Mouse (Mus musculus) induced T-regulatory cell, adult 2 months (primary cell): ENCODE measurements around the gene Fryl.
"Not testable (repeated sequence)": the region's sequence is repeated elsewhere in the genome, so short reads cannot be mapped to it uniquely, and the experiment has no call there.

ENCODE experiments used
- DNase-seq: peaks from one replicate; pipeline ENCODE4 v3.0.0-alpha.2; 2012; ENCODE audit warnings: low read depth

Gene Fryl

DNA sequence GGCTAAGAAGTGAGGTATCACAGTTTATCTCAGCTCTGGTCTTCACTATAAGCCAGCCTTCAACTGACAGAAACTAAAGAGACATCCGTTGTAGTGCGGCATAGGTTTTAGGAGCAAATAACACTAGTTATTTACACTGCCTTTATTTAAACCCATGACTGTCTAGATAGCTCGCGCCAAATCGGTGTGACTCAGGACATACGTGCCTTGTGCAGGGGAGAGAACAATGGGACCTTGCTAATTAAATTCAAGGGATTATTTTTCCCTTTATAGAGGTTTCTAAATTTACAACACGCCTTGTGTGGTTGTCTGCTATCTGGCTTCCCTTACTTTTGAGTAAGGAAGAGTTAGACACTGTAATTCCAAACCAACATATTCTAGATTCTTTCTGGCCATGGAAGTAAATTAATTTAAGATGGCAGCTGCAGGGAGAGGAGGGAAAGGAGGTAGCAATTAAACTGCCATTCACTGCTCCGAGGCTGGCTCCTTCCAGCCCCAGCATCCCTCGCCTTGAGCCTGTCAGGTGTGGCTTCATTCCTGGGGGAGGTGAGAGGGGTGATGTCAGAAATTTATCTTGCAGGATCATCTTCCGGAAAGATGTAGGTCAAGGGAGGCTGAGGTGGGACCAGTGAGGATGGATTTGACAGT, 154.0 kb downstream of the Fryl start:
- no peak for DNase-seq

DNA sequence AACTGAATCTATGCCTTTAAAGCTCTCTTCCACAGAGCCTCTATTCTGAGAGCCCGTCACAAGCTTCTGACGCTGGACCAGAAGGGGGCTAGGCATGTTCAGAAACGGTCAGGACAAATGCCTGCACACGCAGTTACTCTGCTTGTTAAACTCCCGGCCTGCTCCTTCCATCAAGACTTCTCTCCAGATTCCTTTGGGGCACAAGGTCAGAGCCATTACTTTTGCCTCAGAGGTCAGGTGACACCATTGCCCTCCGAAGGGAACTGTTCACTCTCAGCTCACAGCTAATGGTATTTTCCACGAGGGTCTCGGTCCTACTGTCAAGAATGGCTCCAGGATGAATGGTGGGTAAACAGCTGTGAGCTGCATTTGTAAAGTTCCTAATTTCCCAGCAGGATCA, 164.2 kb downstream of the Fryl start:
- no peak for DNase-seq

DNA sequence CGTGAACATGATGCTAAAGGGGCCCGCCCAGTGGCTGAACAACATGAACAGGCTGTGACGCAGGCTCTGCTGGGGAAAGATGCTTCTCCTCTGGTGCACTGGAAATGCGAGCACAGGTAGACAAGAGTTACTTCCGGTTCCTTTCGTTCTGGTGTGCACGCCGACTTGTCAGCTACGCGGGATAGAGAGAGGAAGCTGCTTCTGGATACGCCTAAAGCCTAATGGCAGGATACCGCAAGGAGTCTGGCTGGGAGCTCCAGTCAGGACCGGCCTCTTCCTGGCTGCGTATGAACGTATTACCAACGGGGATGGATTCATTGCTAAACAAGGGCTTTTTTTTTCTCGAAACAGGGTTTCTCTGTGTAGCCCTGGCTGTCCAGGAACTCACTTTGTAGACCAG, 167.3 kb downstream of the Fryl start:
- no peak for DNase-seq

DNA sequence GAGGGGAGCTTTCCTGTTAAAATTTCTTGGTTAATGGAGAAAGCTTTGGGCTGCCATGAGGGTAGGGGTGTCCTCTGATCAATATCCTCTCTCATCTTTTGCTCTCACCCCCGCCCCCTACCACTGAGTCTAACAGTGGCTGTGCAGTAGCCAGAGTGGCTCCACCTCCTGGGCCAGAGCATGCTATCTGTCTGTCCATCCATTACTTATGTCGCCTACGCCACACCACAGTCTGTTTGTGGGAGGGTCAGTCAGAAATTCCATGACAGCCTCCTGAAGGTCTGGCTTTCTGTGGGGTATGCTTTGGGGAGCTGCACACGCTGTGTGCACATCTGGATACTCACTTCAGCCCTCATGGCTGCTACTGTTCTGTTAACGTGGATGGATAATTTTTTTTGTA, 174.9 kb downstream of the Fryl start:
- DNase-seq = no peak

DNA sequence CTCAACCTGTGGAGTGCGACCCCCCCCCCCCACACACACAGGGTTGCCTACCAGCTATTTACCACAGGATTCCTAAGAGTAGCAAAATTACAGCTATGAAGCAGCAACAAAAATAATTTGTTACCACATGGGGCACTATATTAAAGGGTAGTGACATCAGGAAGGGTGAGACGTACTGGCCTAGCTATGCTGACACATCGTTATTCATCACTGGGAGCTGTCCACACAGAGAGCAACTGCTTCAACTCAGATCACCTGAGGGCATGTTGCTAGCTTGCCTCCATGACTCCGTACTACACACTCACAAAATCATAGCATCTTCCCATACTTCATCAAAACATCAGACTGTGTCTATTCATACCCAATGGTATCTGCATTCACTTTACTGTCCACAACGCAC, 176.6 kb downstream of the Fryl start:
- no peak for DNase-seq

DNA sequence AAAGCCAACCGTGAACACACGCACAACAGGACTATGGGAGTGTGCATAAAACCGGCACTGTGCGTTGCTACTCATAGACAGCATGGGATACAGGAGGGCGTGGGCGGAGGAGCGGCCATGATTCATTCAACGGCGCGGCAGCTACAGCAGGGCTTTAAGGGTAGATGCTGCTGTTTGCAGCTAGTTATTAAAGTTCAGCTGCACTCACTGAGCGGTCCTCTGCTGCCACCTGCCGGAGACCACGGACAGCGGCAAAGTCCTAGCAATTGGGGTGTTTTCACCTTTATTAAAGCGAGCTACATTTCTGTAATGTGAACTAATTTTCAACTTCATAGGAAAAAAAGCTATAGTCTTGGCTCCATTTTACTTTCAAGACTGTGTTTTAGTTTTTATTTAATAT, 185.1 kb downstream of the Fryl start:
- DNase-seq = peak; percentile 72

DNA sequence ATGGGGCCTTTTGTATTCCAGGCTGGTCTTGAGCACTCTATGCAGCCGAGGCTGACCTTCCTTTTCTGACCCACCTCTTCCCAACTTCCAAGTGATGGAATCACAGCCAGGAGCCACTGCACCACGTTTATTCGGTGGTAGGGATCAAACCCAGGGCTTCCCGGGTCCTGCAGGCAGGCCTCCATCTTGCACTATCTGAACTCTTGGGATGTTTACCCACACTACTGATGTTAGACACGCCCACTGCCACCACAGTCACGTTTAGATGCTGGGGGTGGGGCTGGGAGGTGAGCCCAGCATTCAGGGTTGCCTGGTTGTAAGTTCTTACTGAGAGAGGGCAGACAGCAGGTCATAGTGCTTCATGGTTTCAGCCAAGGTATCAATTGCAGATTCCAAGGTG, 189.5 kb downstream of the Fryl start:
- no peak for DNase-seq

DNA sequence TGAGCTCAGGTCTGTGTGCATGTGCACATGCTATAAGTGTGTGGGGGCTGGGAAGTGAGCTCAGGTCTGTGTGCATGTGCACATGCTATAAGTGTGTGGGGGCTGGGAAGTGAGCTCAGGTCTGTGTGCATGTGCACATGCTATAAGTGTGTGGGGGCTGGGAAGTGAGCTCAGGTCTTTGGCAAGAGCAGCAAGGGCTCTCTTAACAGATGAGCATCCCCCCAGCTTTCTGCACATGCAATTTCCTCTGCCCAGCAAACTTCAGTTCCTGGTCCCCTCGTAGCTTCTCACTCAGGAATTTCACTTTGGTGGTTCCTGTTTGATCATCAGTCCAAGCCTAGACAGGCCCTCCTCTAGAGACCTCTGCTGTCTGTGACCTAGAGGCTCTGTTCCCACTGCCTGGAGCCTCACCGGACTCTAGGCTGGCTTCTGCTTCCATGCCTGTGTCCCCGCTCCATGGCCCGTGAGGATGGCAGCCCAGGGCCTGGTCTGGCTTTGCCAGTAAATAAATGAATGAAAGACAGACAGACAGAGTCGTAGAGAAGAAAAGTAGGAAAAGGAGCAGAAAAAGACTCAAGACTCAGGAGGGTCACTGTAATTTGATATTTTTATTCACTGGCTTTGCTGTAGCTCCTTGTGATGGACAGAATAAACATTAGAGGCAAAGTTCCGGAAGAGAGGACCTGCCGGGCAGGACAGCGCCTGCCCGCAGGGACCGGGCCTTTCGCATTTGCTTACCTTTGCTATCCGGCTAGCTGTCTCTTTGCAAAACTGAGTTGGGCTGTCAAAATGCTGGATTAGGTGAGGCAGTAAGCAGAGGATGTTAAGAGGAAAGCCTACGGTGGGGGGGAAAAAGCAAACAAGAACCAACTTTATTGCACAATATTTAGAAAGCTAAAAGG, 192.4 kb downstream of the Fryl start:
- no peak for DNase-seq

DNA sequence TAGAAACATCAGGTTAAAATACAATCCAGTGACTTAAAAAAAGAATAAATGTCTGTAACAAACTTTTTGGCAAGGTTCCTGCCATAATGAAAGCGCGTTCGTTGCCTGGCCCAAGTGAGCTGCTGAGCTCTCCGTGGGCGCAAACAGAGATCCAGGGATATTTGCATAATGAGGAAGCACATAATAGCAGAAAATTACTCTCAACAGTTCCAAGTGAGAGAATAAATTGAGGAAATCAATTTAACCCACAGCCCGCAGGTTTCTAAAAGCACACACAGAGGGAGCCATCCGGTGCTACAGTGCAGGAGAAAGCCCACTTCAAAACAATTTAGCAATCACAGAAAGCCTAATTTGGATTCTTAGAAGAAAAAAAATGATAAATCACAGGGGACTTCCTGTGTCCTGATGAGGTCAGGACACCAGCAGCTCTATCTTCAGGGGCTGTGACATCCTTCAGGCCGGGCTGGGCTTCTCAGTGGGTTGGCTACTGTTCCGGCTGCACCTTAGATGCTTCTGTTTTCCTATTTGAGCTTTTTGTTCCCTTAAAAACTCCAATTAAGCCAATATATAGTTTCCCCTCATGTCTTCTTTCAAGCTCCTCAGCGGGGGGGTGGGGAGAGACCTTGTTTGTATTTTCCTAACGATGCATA, 194.8 kb downstream of the Fryl start:
- DNase-seq = no peak

DNA sequence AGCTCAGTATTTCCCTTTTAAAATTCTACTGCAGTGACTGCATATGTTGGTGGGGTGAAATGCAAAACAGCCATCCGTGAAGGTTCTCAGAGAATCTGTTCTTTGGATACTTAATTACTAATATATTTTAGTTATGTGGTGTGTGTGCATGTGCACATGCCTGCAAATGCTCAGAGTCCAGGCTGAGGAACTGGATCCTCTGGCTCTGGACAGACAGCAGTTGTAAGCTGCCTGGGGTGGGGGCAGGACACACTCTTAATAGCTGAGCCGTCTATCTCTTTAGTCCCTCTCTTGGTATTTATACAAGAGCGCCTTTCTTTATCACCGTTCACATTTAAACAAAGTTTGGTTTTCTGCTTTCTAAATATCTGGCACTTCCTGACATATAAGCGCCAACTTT, 199.5 kb downstream of the Fryl start:
- no peak for DNase-seq

DNA sequence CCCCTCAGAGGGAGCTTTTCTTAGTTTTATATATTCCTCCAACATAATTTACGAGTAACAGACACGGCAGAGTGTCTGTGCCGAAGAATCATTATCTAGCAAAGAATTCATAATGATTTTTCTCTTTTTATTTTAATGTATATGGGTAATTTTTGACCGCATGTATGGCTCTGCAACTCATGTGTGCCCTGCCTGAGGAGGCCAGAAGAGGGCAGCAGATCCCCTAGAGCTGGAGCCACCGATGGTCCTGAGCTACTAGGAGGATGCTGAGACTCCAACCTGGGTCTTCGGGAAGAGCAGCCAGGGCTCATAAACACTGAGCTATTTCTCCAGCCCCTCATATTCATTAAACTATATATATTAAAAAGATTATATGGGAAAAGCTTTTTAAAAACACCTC, 200.0 kb downstream of the Fryl start:
- peak; percentile 24 for DNase-seq

DNA sequence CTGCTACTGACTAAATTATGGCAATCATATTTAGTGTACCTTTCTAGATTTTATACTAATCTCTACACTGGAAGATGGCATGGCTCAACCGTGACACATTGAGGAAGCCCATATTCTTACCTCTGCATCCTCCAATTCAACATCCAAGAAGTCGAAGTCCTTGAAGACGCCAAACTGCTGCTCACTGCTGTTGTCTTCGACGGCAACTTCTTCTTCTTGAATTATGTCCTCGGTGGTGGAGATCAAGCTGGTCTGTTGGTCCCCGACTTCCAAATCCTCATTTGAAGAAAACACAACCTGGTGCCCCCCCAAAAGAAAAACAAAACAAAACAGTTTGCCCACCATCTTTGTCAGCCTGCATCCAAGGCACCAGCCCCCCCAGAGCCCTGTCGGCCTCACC, 202.5 kb downstream of the Fryl start:
- no peak for DNase-seq

DNA sequence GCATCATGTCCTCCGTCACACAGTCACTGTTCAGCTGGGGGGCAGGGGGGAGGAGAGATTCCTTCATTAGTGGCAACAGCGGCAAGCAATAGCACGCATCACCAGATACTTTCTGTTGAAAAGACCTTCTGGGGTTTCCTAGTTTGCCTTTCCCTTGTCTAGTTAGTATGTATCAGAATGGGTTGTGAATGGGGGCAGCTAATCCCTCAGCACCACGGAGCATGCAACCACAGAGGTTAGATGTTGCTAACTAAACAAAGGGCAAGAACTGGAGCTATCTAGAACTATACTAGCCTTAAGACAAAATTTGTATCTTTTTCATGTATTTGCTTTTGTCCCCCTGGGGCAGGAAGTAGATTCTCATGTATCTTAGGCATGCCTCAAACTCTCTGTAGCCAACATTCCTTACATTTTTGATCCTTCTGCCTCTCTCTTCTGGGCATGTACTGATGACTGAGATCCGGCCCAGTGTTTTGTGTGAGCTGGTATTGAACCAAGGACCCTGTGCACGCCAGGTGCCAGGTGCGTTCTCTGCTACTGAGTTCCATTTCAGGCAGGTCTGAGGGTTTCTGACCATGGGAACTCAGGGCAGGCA, 208.7 kb downstream of the Fryl start:
- no peak for DNase-seq

DNA sequence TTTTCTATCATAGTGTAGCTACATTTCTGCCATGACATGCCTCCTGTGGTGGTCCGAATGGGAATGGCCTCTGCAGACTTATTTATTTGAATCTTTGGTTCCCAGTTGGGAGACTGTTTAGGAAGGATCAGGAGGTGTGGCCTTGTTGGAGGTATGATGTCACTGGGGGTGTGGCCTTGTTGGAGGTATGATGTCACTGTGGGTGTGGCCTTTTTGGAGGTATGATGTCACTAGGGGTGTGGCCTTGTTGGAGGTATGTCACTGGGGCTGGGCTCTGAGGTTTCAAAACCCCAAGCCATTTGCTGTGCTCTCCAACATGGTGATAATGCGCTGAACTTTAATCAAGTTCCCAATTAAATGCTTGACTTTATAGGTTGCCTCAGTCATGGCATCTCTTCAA, 212.4 kb downstream of the Fryl start:
- DNase-seq = peak; percentile 49

DNA sequence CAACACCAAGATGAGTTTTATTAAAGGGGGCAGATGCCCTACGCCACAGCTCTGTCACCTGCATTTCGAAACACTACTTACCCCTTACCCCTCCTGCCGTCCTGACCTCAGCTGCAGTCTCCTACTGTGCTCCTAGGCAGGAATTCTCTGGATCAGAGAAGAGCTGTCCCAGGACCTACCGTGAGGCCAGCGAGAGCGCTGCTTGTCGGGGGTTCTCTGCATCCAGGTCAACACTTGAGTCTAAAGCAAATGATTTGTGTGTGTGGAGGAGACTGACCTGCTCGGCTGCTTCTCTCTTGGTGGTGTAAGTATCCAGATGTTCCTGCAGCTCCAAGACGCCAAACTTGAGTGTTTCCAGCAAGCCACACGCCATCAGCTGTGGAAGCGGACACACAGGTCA, 223.9 kb downstream of the Fryl start:
- DNase-seq = no peak

DNA sequence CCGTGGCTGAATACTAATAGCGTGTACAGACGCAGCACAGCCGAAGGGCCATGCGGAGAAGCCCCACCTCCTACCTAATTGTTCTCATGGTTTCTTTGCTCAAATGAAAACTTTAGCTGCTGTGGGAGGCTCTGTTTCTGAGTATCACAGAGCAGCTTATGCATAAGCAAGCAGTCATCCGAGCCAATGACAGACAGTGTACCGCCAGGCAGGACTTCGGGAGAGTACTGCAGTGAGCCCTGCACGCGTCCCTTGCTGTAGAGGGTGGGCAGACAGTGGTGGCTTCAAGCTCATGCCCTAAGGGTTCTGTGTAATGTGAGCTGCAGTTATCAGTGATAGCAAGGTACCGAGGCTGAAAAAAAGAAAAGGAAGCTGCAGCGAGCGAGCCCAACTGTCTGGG, 227.8 kb downstream of the Fryl start:
- DNase-seq = no peak

DNA sequence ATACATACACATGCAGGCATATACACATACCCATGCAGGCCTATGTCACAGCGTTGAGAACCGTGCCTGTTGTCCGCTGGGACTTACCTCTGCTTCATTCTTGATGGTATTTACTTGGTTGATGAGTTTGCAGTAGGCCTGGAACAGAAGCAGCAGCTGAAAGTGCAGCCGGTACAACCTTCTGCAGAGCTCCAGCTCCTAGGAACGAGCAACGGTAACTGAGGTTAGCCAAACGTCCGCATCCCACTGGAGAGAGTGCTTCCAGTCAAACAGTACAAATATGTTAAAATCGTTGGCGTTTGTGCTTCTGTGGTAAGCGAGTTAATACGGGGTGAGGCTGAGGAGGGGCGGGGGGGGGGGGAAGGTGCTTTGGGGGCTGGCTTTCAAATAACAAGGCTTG, 232.6 kb downstream of the Fryl start:
- DNase-seq = no peak

DNA sequence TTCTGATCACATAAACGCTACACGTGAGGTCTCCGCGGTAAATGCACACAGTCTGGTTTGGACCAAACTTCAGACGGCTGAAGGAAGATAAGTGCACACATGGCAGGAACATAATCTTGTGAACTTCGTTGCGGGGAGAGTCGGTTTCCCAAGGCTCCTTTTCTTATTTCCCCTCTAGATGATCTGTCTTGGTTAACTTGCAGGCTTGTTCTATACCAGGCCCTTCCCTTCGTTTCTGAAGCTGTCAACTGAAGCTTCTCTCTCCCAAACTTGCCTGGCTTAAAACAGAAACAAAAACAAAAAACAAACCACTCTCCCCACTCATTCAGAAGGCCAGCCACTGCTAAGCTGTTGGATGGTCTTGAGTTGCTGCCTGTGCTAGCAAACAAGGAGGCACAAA, 241.7 kb downstream of the Fryl start:
- DNase-seq = no peak

DNA sequence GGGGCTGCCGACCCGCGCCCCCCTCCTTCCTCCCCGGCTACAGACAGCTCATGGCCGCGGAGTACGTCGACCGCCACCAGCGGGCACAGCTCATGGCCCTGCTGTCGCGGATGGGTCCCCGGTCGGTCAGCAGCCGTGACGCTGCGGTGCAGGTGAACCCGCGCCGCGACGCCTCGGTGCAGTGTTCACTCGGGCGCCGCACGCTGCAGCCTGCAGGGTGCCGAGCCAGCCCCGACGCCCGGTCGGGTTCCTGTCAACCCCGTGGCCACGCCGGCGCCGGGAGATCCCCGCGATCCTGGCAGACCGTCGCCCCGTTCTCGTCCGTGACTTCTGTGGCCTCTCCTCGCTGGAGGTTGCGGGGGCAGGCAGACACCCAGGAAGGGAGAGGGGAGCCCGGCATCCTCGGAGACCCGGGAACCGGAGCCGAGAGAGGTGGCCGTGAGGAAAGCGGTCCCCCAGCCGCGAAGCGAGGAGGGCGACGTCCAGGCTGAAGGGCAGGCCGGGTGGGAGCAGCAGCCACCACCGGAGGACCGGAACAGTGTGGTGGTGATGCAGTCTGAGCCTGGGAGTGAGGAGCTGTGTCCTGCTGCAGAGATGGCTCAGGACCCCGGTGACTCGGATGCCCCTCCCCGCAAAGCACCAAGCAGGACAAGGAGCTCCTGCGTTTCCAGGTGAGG, 242.7 kb downstream of the Fryl start:
- DNase-seq = peak; percentile 22

DNA sequence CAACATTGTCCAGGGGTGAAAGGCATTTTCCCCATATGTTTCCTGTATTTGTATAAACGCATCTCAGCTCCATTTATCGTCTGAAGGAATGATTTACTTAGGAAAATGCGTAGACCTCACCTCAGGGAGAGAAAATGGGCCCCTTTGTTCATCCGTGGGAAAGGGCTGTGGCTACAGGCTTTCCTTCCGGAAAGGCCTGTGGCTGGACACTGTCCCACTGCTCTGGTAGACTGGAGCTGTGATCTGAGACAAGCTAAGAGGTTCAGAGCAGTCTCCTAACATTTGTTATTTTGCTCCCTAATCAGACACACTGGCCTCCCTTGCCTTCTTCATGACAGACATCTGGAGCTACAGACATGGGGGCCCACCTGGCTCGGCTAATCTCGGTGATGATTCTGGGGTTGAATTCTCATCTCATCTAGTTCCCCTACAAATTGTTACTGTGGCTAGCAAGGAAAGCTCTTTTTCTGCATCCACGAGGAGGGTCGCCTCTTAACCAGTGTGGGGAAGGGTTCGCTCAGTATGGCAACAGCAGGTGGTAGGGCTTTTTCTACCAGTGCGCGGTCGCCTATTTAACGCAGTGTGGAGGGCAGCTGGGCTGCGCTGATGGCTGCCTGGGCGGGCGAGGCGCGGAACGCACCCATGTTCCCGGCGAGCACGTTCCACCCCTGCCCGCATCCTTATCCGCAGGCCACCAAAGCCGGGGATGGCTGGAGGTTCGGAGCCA, 243.4 kb downstream of the Fryl start:
- DNase-seq = not testable (repeated sequence)

DNA sequence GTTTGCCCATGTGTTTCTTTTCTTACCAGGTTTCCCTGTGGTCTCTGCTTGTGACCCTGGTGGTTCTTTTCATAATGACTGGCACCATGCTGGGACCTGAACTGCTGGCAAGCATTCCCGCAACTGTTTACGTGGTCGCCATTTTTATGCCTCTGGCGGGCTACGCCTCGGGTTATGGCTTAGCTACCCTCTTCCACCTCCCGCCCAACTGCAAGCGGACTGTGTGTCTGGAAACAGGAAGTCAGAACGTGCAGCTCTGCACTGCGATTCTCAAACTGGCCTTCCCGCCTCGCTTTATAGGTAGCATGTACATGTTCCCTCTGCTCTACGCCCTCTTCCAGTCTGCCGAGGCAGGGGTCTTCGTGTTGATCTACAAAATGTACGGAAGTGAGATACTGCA, 244.6 kb downstream of the Fryl start:
- not testable (repeated sequence) for DNase-seq

DNA sequence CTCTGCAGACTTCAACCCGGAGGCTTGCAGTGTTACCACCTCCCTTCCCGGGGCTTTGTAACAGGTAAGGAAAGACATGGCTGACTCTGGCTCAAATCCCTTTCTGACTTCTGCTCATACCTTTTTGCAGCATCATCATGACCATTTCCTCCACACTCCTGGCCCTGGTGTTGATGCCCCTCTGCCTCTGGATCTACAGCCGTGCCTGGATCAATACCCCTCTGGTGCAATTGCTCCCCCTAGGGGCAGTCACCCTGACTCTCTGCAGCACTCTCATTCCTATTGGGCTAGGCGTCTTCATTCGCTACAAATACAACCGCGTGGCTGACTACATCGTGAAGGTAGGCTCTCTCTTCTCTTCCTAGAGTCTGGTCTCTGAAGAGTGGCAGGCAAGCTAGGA, 248.2 kb downstream of the Fryl start:
- DNase-seq = peak; percentile 43
